Mouse (Mus musculus) bone marrow macrophage, adult 2 months (primary cell): Measurements from ENCODE around the gene Sec31a. TPM values are rescaled to one million over a fixed set of nuclear protein-coding genes. Genes with fewer than 3 reads are reported as not detected.

Experiments used
- H3K27ac ChIP-seq: 2 replicates; pipeline ENCODE4 v1.5.1; 2012; ENCODE audit warnings: low read depth, low read length; ENCODE audit not compliant: insufficient read depth
- H3K4me1 ChIP-seq: 2 replicates; pipeline ENCODE4 v1.6.1; 2012; ENCODE audit warnings: low read length; ENCODE audit not compliant: control insufficient read depth, insufficient read depth
- H3K4me3 ChIP-seq: 2 replicates; pipeline ENCODE4 v1.5.1; 2012; ENCODE audit warnings: mild to moderate bottlenecking, low read length, moderate library complexity; ENCODE audit not compliant: insufficient read depth
- CTCF ChIP-seq: IDR thresholded peaks from 2 replicates; pipeline ENCODE4 v1.5.1; 2012; ENCODE audit warnings: low read depth, mild to moderate bottlenecking, low read length, moderate library complexity
- POLR2A ChIP-seq: IDR thresholded peaks from 2 replicates; pipeline ENCODE4 v1.6.1; 2012; ENCODE audit warnings: mild to moderate bottlenecking, low read depth, low read length, borderline replicate concordance
- polyA plus RNA-seq: library from polyadenylated mRNA; stranded (reverse); fragments of >200 nt; gene quantifications from 2 replicates; pipeline ENCODE4 v1.2.4, GENCODE M21; 2012; ENCODE audit not compliant: missing spikeins, insufficient read depth, insufficient read length

The Sec31a gene
- polyA plus RNA-seq, 1 experiment, result 79.8 TPM

- Histone ChIP-seq H3K4me3 (no peak overlapping the region), H3K4me1 (no peaks in the 10 kb centered on the region), H3K27ac (no peak overlapping the region)
- TF ChIP-seq CTCF (no peak), POLR2A (no peak)
These were observed 100.4 kb downstream of the Sec31a start for GRCm38 (mm10) chr5:100315646-100316045.

- no peak overlapping the region for H3K27ac ChIP-seq
- no peak overlapping the region for H3K4me3 ChIP-seq
- TF ChIP-seq CTCF (no peak), POLR2A (no peak)
- H3K4me1 ChIP-seq, result no peaks in the 10 kb centered on the region
These were observed 103.6 kb downstream of the Sec31a start for GRCm38 (mm10) chr5:100312391-100312790.

Other genes starting within 250 kb of the Sec31a start
- gene Lin54, start 84.4 kb upstream of the Sec31a start, polyA plus RNA-seq, result 12.1 and 13.9 TPM in 2 replicates
- 46.4 and 50.7 TPM in 2 replicates for gene Cops4, start 102.1 kb upstream of the Sec31a start, polyA plus RNA-seq
- 3.0 and 3.5 TPM in 2 replicates for gene Plac8, start 156.0 kb upstream of the Sec31a start, polyA plus RNA-seq